Mouse (Mus musculus) B cell, adult 67 days (primary cell): Measurements from ENCODE around the gene Hesx1. TPM values are rescaled to one million over a fixed set of nuclear protein-coding genes. Genes with fewer than 3 reads are reported as not detected.

Experiments
- total RNA-seq, 2 experiments: library from RNA; stranded (reverse); gene quantifications; 4 replicates each; pipeline ENCODE4 v1.2.4; 2023

Gene Hesx1
- under 1 TPM; 0.80 to 0.96 TPM for total RNA-seq

DNA sequence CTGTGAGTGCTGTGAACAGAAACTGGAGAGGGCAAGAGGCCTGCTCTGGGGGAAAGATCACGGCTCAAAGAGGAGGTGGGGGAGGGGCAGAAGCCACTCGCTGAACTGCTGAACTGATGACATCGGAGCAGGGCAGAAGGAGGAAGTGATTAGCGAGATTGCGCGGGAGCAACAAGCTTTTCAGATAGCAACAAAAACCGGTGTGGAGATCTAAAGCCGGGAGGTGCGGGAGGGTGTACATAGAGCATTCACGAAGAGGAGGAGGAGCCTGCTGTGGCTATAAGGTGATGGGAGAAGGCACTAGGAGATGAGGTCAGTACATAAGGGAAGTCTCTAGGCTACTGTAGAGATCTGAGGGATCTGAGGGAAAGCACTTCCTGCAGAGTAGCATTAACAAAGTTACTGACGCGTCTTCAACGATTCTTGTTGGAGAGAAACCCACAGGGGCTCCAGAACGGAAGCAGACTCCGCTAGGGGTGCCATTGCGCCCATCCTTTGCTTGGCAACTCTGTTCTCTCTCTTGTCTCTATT lies at the start of gene Hesx1:
Gene Hesx1 (plus strand): TSS at position 206 of the 531 bp plus-strand sequence.

DNA sequence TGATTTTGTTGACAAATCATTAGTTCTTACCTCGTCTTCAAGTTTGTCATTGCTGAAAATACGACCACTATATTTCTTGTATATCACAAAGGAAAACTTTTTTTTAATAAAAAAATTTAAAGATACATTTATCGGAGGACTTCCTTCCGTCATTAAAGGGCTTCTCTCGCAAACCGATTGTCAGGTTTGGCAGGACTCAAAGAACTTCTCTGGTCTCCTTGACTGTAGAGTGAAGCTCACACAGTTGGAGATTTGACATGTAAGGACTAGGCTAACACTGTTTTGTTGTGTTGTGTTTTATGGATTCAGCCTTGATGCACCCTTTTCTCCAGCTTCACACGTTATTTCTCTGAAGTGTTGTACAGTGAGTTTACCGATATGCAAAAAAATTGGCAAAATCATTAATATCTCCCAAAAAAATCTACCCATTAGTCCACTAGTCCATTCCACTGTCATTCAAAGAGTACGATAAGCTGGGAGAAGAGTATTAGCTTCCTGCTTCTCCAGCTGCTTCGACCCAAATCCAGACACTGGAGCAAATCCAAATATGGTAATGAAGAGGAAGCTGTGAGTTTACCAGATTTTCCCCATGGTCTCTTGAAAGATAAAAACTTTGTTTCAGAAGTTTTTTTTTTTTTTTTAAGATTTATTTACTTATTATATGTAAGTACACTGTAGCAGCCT lies 23.0 kb upstream of the Hesx1 start, which contains the start of gene Appl1:
Gene Appl1 (minus strand): TSS at position 127 of the 684 bp plus-strand sequence.

DNA sequence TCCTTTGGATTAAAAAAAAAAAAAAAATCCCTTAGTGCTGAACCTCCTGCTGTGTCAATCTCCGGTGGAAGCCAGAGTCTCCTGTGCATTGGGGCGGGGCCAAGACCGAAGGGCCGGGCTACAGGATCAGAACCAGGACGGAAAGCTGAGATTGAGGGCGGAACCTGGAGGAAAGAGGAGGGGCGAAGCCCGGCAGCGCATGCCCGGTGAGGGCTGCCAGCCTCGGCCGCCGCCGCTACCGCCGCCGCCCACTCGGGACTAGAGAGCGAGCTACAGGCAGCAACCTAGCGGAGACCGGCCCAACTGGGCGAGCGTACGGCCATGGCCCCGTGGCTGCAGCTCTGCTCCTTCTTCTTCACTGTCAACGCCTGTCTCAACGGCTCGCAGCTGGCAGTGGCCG lies 44.6 kb downstream of the Hesx1 start, which contains the start of gene Il17rd:
Gene Il17rd (plus strand): TSS at position 159 of the 400 bp plus-strand sequence.

Other genes with a start within 250 kb of the Hesx1 start
- gene Asb14, start 99.9 kb upstream of the Hesx1 start, total RNA-seq: not detected
- gene Appl1, start 23.2 kb upstream of the Hesx1 start, total RNA-seq: 10 to 100 TPM; 41.9 to 44.2 TPM
- gene Il17rd, start 44.5 kb downstream of the Hesx1 start, total RNA-seq: 1 to 10 TPM; 3.8 to 4.3 TPM
- 100 to 1,000 TPM; 117 to 161 TPM for gene Arhgef3, start 120.5 kb downstream of the Hesx1 start, total RNA-seq